Mouse (Mus musculus): Measurements from ENCODE around the gene Nfkb2. TPM values are rescaled to one million over a fixed set of nuclear protein-coding genes. Genes with fewer than 3 reads are reported as not detected.

Gene Nfkb2
- polyA plus RNA-seq, 1 experiment, result 2.8 TPM

- peak overlapping the region; percentile 74 for H3K27ac ChIP-seq (ENCODE audit: insufficient read depth, low read length)
- TF ChIP-seq POLR2A (IDR thresholded peaks at IDR 0.05; ENCODE audit: extremely low read depth, insufficient read depth, low read length), result no peak
- TF ChIP-seq CTCF (IDR thresholded peaks at IDR 0.05; ENCODE audit: extremely low read depth, insufficient read depth, low read length), result no peak
- peak overlapping the region; percentile 67 for H3K4me3 ChIP-seq (ENCODE audit: insufficient read depth, low read length)
- H3K4me1 ChIP-seq (ENCODE audit: control insufficient read depth, insufficient read depth, low read length), result peaks cover 2% of the 10 kb centered on the region; the same call in 1 of the 2 replicates
These were observed 23.5 kb downstream of the Nfkb2 start for GRCm38 (mm10) chr19:46327531-46328064.

GRCm38 (mm10) chr19:46328081-46329030 is 24.2 kb downstream of the Nfkb2 start, which contains the start of gene Fbxl15:
TSS of gene Fbxl15 (plus strand) at chr19:46328184.
- TF ChIP-seq POLR2A (IDR thresholded peaks at IDR 0.05; ENCODE audit: extremely low read depth, insufficient read depth, low read length) (peak; percentile 77; the same call in 1 of the 2 replicates), CTCF (IDR thresholded peaks at IDR 0.05; ENCODE audit: extremely low read depth, insufficient read depth, low read length) (no peak)
- Histone ChIP-seq H3K4me3 (ENCODE audit: insufficient read depth, low read length) (peak within 1 kb of the TSS; percentile 67), H3K4me1 (ENCODE audit: control insufficient read depth, insufficient read depth, low read length) (no peaks in the 10 kb centered on the region), H3K27ac (ENCODE audit: insufficient read depth, low read length) (peak within 1 kb of the TSS; percentile 92)

GRCm38 (mm10) chr19:46329031-46329641 is 25.0 kb downstream of the Nfkb2 start:
- Histone ChIP-seq H3K4me1 (ENCODE audit: control insufficient read depth, insufficient read depth, low read length) (no peaks in the 10 kb centered on the region), H3K27ac (ENCODE audit: insufficient read depth, low read length) (peak overlapping the region; percentile 92), H3K4me3 (ENCODE audit: insufficient read depth, low read length) (peak overlapping the region; percentile 67)
- TF ChIP-seq CTCF (IDR thresholded peaks at IDR 0.05; ENCODE audit: extremely low read depth, insufficient read depth, low read length), result no peak
- no peak for TF ChIP-seq POLR2A (IDR thresholded peaks at IDR 0.05; ENCODE audit: extremely low read depth, insufficient read depth, low read length)

- peak; percentile 67 for TF ChIP-seq CTCF (IDR thresholded peaks at IDR 0.05; ENCODE audit: extremely low read depth, insufficient read depth, low read length)
- TF ChIP-seq POLR2A (IDR thresholded peaks at IDR 0.05; ENCODE audit: extremely low read depth, insufficient read depth, low read length), result peak; percentile 50; the same call in 1 of the 2 replicates
- H3K4me3 ChIP-seq (ENCODE audit: insufficient read depth, low read length), result no peak overlapping the region; the same call in 1 of the 2 replicates
- no peak overlapping the region for H3K27ac ChIP-seq (ENCODE audit: insufficient read depth, low read length)
- H3K4me1 ChIP-seq (ENCODE audit: control insufficient read depth, insufficient read depth, low read length), result no peaks in the 10 kb centered on the region
These were observed 25.8 kb downstream of the Nfkb2 start for GRCm38 (mm10) chr19:46329951-46330350.

- Histone ChIP-seq H3K27ac (ENCODE audit: insufficient read depth, low read length) (no peak overlapping the region), H3K4me1 (ENCODE audit: control insufficient read depth, insufficient read depth, low read length) (no peaks in the 10 kb centered on the region), H3K4me3 (ENCODE audit: insufficient read depth, low read length) (no peak overlapping the region)
- TF ChIP-seq CTCF (IDR thresholded peaks at IDR 0.05; ENCODE audit: extremely low read depth, insufficient read depth, low read length), result no peak
- no peak for TF ChIP-seq POLR2A (IDR thresholded peaks at IDR 0.05; ENCODE audit: extremely low read depth, insufficient read depth, low read length)
These were observed 26.6 kb downstream of the Nfkb2 start for GRCm38 (mm10) chr19:46330696-46331095.

GRCm38 (mm10) chr19:46331326-46331725 is 27.2 kb downstream of the Nfkb2 start:
- H3K4me3 ChIP-seq (ENCODE audit: insufficient read depth, low read length), result no peak overlapping the region
- H3K27ac ChIP-seq (ENCODE audit: insufficient read depth, low read length), result no peak overlapping the region
- TF ChIP-seq POLR2A (IDR thresholded peaks at IDR 0.05; ENCODE audit: extremely low read depth, insufficient read depth, low read length) (no peak), CTCF (IDR thresholded peaks at IDR 0.05; ENCODE audit: extremely low read depth, insufficient read depth, low read length) (no peak)
- no peaks in the 10 kb centered on the region for H3K4me1 ChIP-seq (ENCODE audit: control insufficient read depth, insufficient read depth, low read length)

GRCm38 (mm10) chr19:46331936-46332335 is 27.8 kb downstream of the Nfkb2 start:
- TF ChIP-seq POLR2A (IDR thresholded peaks at IDR 0.05; ENCODE audit: extremely low read depth, insufficient read depth, low read length), result no peak
- TF ChIP-seq CTCF (IDR thresholded peaks at IDR 0.05; ENCODE audit: extremely low read depth, insufficient read depth, low read length), result no peak
- Histone ChIP-seq H3K27ac (ENCODE audit: insufficient read depth, low read length) (no peak overlapping the region), H3K4me1 (ENCODE audit: control insufficient read depth, insufficient read depth, low read length) (no peaks in the 10 kb centered on the region), H3K4me3 (ENCODE audit: insufficient read depth, low read length) (no peak overlapping the region)

- no peak for TF ChIP-seq CTCF (IDR thresholded peaks at IDR 0.05; ENCODE audit: extremely low read depth, insufficient read depth, low read length)
- no peak for TF ChIP-seq POLR2A (IDR thresholded peaks at IDR 0.05; ENCODE audit: extremely low read depth, insufficient read depth, low read length)
- peak overlapping the region; percentile 63; the same call in 1 of the 2 replicates for H3K27ac ChIP-seq (ENCODE audit: insufficient read depth, low read length)
- peaks cover 3% of the 10 kb centered on the region for H3K4me1 ChIP-seq (ENCODE audit: control insufficient read depth, insufficient read depth, low read length)
- H3K4me3 ChIP-seq (ENCODE audit: insufficient read depth, low read length), result no peak overlapping the region
These were observed 28.7 kb downstream of the Nfkb2 start for GRCm38 (mm10) chr19:46332721-46333339.

GRCm38 (mm10) chr19:46333906-46334305 is 29.8 kb downstream of the Nfkb2 start:
- Histone ChIP-seq H3K4me3 (ENCODE audit: insufficient read depth, low read length) (no peak overlapping the region), H3K27ac (ENCODE audit: insufficient read depth, low read length) (no peak overlapping the region), H3K4me1 (ENCODE audit: control insufficient read depth, insufficient read depth, low read length) (peaks cover 3% of the 10 kb centered on the region)
- no peak for TF ChIP-seq POLR2A (IDR thresholded peaks at IDR 0.05; ENCODE audit: extremely low read depth, insufficient read depth, low read length)

All from cortical plate, adult 2 months (tissue).